In the genomic region with DNA sequence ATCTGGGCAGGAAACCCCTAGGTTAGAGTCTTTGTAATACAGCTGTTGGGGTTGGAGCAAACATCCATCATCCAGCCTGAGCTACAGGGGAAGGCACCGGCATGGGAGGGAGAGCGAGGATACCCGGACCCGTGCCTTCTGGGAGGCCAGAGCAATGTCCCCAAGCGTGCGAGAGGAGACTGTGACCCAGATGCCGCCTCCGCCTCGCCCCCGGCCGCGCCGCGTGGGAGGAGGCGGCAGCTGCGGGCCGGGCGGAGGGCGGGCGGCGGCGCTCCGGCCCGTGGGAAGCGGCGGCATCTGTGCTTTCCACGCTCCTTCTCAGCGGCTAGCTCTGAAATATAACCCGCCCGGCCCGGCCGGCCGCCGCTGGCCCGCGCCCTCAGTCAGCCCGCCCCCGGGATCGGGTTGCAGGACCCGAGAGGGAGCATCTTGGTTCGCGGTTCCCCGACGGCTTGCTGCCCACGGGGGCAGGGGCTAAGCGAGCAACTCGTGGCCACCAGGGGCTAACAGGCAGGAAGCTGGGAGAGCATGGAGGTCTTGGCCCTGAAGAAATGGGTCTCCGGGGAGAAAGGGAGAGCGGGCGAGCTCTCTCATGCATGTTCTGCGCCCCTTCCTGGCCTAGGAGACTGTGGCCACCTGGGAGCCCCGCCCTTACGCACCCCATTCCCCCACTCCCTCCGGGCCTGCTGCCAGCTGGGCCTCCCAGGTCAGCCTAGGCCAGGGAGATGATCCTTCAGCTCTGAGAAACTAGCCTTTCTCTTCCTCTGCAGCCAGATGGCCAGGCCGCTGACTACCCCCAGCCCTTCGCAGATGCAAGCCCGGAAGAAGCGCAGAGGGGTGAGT, we compare ENCODE assay signal across 8 mouse cellular contexts. TPM values are rescaled to one million over a fixed set of nuclear protein-coding genes. Genes with fewer than 3 reads are reported as not detected.
DNase-seq lines count a peak whose midpoint lies in the region; ATAC-seq and TF ChIP-seq lines count a peak whose summit lies in the region.

No protein-coding gene starts in this region.

- ATAC-seq in embryonic facial prominence, embryonic 12.5 days (ENCODE audit: insufficient number of reproducible peaks, insufficient read depth, low FRiP score, low TSS enrichment) = peak; percentile 53; the same call in 1 of the 2 replicates
- peak; percentile 19 for ATAC-seq in heart, embryonic 11.5 days (replicated peaks; ENCODE audit: insufficient number of reproducible peaks, low FRiP score, low TSS enrichment)

- TF ChIP-seq CTCF in small intestine, adult 2 months (IDR thresholded peaks at IDR 0.05; ENCODE audit: extremely low read depth, insufficient read length, insufficient replicate concordance, low read depth, low read length) = no peak

- no peaks in the 10 kb centered on the region for H3K9me3 ChIP-seq in embryonic facial prominence, embryonic 12.5 days
- H3K9me3 ChIP-seq in heart, embryonic 11.5 days (replicated peaks; ENCODE audit: control insufficient read depth, low read length) = no peaks in the 10 kb centered on the region

- peaks cover 10% of the 10 kb centered on the region for H3K27me3 ChIP-seq in embryonic facial prominence, embryonic 12.5 days
- peaks cover 13% of the 10 kb centered on the region; the same call in 1 of the 2 replicates for H3K27me3 ChIP-seq in heart, embryonic 11.5 days (ENCODE audit: control insufficient read depth, insufficient read depth, low read length)
- H3K27me3 ChIP-seq in small intestine, adult 2 months (ENCODE audit: control insufficient read depth, insufficient read depth, low read length) = peaks cover 6% of the 10 kb centered on the region

- peak overlapping the region; percentile 65 for H3K27ac ChIP-seq in embryonic facial prominence, embryonic 12.5 days
- H3K27ac ChIP-seq in heart, embryonic 11.5 days (ENCODE audit: low read depth, low read length) = peak overlapping the region; percentile 13; the same call in 1 of the 2 replicates
- no peak overlapping the region for H3K27ac ChIP-seq in small intestine, adult 2 months (ENCODE audit: insufficient read depth, low read depth, low read length)

- WGBS in embryonic facial prominence, embryonic 12.5 days = 3% methylated on average over 54 of the region's 58 CpGs
- WGBS in heart, embryonic 11.5 days (ENCODE audit: insufficient replicate concordance) = 11% methylated on average over 57 of the region's 58 CpGs
- WGBS in small intestine, adult 2 months = 7% methylated on average over 58 of the region's 58 CpGs

- no peak for TF ChIP-seq POLR2A in small intestine, adult 2 months (IDR thresholded peaks at IDR 0.05; ENCODE audit: low read depth, low read length)

- peak overlapping the region; percentile 59 for H3K4me2 ChIP-seq in embryonic facial prominence, embryonic 12.5 days (replicated peaks)
- H3K4me2 ChIP-seq in heart, embryonic 11.5 days = peak overlapping the region; percentile 63

- peaks cover 32% of the 10 kb centered on the region for H3K4me1 ChIP-seq in embryonic facial prominence, embryonic 12.5 days
- peaks cover 31% of the 10 kb centered on the region for H3K4me1 ChIP-seq in heart, embryonic 11.5 days (ENCODE audit: control insufficient read depth, insufficient read depth, low read length)
- peaks cover 6% of the 10 kb centered on the region; the same call in 1 of the 2 replicates for H3K4me1 ChIP-seq in small intestine, adult 2 months (ENCODE audit: control insufficient read depth, insufficient read depth, insufficient read length, low read length)

- H3K9ac ChIP-seq in embryonic facial prominence, embryonic 12.5 days = peak overlapping the region; percentile 47
- peak overlapping the region; percentile 50 for H3K9ac ChIP-seq in heart, embryonic 11.5 days (ENCODE audit: low read depth, low read length)

- DNase-seq in adrenal gland, postnatal 10 days = peak; percentile 76
- DNase-seq in kidney, adult 9 months = peak; percentile 48
- peak; percentile 78 for DNase-seq in lung, postnatal 10 days
- no peak for DNase-seq in layer of hippocampus, postnatal 25 days (ENCODE audit: extremely low spot score in 1 of 2, low spot score in 1 of 2)
- no peak for DNase-seq in frontal cortex, adult 2 months (ENCODE audit: extremely low spot score in 1 of 2, low spot score in 1 of 2)

- H3K36me3 ChIP-seq in embryonic facial prominence, embryonic 12.5 days = no peaks in the 10 kb centered on the region
- no peaks in the 10 kb centered on the region for H3K36me3 ChIP-seq in heart, embryonic 11.5 days (ENCODE audit: control insufficient read depth, insufficient read depth, low read length)
- no peaks in the 10 kb centered on the region for H3K36me3 ChIP-seq in small intestine, adult 2 months (ENCODE audit: control insufficient read depth, insufficient read depth, low read length)

- peak overlapping the region; percentile 26 for H3K4me3 ChIP-seq in embryonic facial prominence, embryonic 12.5 days
- peak overlapping the region; percentile 26 for H3K4me3 ChIP-seq in heart, embryonic 11.5 days (ENCODE audit: low read depth, low read length)
- peak overlapping the region; percentile 44 for H3K4me3 ChIP-seq in small intestine, adult 2 months (ENCODE audit: low read depth, low read length)

RNA-seq across cellular contexts. Expression of gene Heyl, which starts 6.2 kb away (rescaled TPM):
- 10 to 100 TPM; 19.5 to 21.0 TPM for total RNA-seq in adrenal gland, postnatal 10 days (2021)
- 7.2 and 7.9 TPM in 2 replicates for polyA plus RNA-seq in embryonic facial prominence, embryonic 12.5 days (2016; fragmentation: Nextera tagmentation; extraction: Ambion mirVana)
- polyA plus RNA-seq in heart, embryonic 11.5 days (2014; fragmentation: Nextera tagmentation; extraction: Ambion mirVana) = 6.2 and 6.7 TPM in 2 replicates
- polyA plus RNA-seq in small intestine, adult 2 months (2012; rRNA removed) = 1.3 TPM in 2 replicates
- 1 to 10 TPM; 3.9 to 4.8 TPM for total RNA-seq in layer of hippocampus, postnatal 25 days (2021)
- 5.9 and 7.1 TPM in 2 replicates for polyA plus RNA-seq in frontal cortex, adult 2 months (2012; rRNA removed)

RNA-seq across cellular contexts. Expression of gene Pabpc4, which starts 22.6 kb away (rescaled TPM):
- total RNA-seq in adrenal gland, postnatal 10 days (2021) = 100 to 1,000 TPM; 102 to 143 TPM
- 39.8 and 44.1 TPM in 2 replicates for polyA plus RNA-seq in embryonic facial prominence, embryonic 12.5 days (2016; fragmentation: Nextera tagmentation; extraction: Ambion mirVana)
- polyA plus RNA-seq in heart, embryonic 11.5 days (2014; fragmentation: Nextera tagmentation; extraction: Ambion mirVana) = 64.9 and 83.5 TPM in 2 replicates
- 125 and 133 TPM in 2 replicates for polyA plus RNA-seq in small intestine, adult 2 months (2012; rRNA removed)
- 10 to 100 TPM; 46.3 to 46.5 TPM for total RNA-seq in layer of hippocampus, postnatal 25 days (2021)
- 39.4 and 40.2 TPM in 2 replicates for polyA plus RNA-seq in frontal cortex, adult 2 months (2012; rRNA removed)

RNA-seq across cellular contexts. Expression of gene Nt5c1a, which starts 38.3 kb away (rescaled TPM):
- 10 to 100 TPM; 13.2 to 21.7 TPM for total RNA-seq in adrenal gland, postnatal 10 days (2021)
- not detected in 2 replicates for polyA plus RNA-seq in embryonic facial prominence, embryonic 12.5 days (2016; fragmentation: Nextera tagmentation; extraction: Ambion mirVana)
- polyA plus RNA-seq in heart, embryonic 11.5 days (2014; fragmentation: Nextera tagmentation; extraction: Ambion mirVana) = 0.37 and 0.39 TPM in 2 replicates
- not detected in 2 replicates for polyA plus RNA-seq in small intestine, adult 2 months (2012; rRNA removed)
- 10 to 100 TPM; 15.7 to 16.3 TPM for total RNA-seq in layer of hippocampus, postnatal 25 days (2021)
- 3.2 and 3.8 TPM in 2 replicates for polyA plus RNA-seq in frontal cortex, adult 2 months (2012; rRNA removed)

RNA-seq across cellular contexts. Expression of gene Hpcal4, which starts 56.6 kb away (rescaled TPM):
- total RNA-seq in adrenal gland, postnatal 10 days (2021) = 1 to 10 TPM; 5.0 to 10.0 TPM
- 0.55 and 0.75 TPM in 2 replicates for polyA plus RNA-seq in embryonic facial prominence, embryonic 12.5 days (2016; fragmentation: Nextera tagmentation; extraction: Ambion mirVana)
- 1.9 and 2.4 TPM in 2 replicates for polyA plus RNA-seq in heart, embryonic 11.5 days (2014; fragmentation: Nextera tagmentation; extraction: Ambion mirVana)
- polyA plus RNA-seq in small intestine, adult 2 months (2012; rRNA removed) = 0.20 and 0.53 TPM in 2 replicates
- total RNA-seq in layer of hippocampus, postnatal 25 days (2021) = 100 to 1,000 TPM; 486 to 540 TPM
- 523 and 615 TPM in 2 replicates for polyA plus RNA-seq in frontal cortex, adult 2 months (2012; rRNA removed)

Comparison
In these comparisons a context has a peak if more than half of its experiments do, and no peak if none do; other contexts are left out.
1. DNase-seq: peak in adrenal gland, postnatal 10 days (single experiment), kidney, adult 9 months (single experiment) and lung, postnatal 10 days (single experiment); none in layer of hippocampus, postnatal 25 days (0 of 2) and frontal cortex, adult 2 months (0 of 2).
2. Peak in every context shown above with its lines, with median percentiles within 50 percentile points of each other: H3K4me3 ChIP-seq.